Mouse (Mus musculus) left cerebral cortex, adult 2 months (tissue): Measurements from ENCODE around the gene Anks1b. TPM values are rescaled to one million over a fixed set of nuclear protein-coding genes. Genes with fewer than 3 reads are reported as not detected.

Source experiments
- DNase-seq, 2 experiments: peaks; one replicate each; pipeline ENCODE4 v3.0.0; 2021 to 2022; ENCODE audit warnings: low spot score in 2 of 2, mixed read lengths in 1 of 2; ENCODE audit errors: extremely low spot score in 1 of 2
- H3K27ac ChIP-seq: fragments of 200-600 bp; 2 replicates; pipeline ENCODE4 v1.8.1; 2022
- H3K4me3 ChIP-seq: fragments of 200-600 bp; 2 replicates; pipeline ENCODE4 v1.8.1; 2022
- CTCF ChIP-seq: fragments of 200-600 bp; IDR thresholded peaks from 2 replicates; pipeline ENCODE4 v1.8.1; 2022; ENCODE audit warnings: antibody characterized with exemption, mild to moderate bottlenecking, moderate library complexity
- intact Hi-C: fragments of 180-260 bp; cut with DNase I; formaldehyde crosslinking; loops from one replicate; pipeline ENCODE4 v1.15.1; 2025
- total RNA-seq, 2 experiments: library from RNA; stranded (reverse); gene quantifications; 2 replicates each; pipeline ENCODE4 v1.2.3; 2021

The Anks1b gene
- total RNA-seq, 2 experiments from 2014 or later, result 472 to 474 TPM

DNA sequence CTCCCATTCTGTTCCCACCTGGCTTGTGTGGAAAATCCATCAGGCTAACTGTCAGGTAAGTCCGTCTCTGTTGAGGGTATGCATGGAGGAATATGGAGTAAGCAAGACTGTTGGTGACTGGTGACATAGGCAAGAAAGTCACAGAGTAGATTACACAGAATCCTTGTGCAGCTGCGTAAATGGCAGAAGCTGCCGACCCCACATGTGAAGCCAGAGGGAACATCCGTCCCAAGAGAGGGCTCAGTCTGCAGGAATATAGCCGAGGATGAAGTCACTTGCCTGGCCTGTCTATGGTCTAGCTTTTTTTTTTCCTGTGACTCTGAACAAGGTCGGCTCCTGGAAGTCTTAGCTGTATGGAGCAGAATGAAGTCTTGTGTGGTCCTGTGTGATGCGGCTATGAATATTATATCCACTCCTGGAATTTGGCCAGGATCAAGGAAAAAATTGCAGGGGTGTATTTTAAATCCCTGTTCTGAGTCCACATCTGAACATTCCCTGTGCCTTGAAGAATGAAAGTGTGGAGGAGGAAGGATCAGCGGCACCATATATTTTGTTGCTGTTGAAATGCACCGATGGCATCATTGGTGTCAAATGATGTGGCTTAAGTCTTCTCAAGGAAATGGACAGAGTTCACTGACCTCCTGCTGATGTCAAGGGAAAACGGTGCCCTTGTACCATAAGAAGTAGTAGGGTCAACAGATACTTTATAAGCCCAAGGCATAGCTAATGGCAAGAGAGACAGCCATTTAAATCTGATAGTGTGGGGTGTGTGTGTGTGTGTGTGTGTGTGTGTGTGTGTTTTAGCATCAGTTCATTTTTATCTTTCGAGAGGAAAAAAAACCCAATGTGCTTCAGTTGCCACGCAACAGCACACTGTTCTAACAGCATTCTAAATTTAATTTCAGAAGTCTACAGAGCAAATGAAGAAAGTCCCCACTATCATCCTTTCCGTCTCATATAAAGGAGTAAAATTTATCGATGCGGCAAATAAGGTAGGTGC, 1067.5 kb downstream of the Anks1b start:
- H3K27ac ChIP-seq, result peak overlapping the region; percentile 76
- TF ChIP-seq CTCF, result no peak
- DNase-seq, result no peak

DNA sequence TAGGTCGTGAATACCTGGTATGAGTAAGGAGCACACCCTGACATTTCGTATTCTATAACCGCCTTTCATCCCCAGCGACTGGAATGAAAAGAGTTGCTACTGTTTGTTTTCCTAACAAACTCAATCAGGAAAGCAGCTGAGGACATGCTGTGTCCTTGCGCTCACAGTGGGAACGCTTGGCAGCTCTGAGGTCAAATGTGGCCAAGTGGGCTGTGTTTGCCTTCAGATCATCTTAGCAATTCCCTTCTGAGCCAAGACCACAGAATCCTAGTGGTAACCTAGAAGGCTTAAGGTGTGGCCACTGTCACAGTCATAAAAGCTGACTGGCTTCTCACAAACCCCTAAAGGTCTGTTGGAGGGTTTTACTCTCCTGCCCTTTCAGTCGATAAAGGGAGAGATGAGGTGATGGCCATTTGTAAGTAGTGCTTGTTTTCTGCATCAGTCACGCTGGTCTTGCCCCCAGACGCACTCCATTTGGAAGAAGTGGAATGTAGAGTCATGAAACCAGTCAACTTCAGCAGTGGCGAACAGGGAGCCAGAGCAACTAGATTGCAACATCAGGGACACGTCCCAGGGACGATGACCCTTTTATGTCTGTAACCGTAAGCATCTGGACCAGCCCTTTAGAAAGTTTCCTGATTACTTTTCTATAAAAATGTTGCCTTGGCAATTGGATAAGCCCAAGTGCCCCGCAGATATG, 1068.8 kb downstream of the Anks1b start:
- intact Hi-C loops, result no loop called here
- DNase-seq, result no peak
- no peak for TF ChIP-seq CTCF
- Histone ChIP-seq H3K4me3 (no peak overlapping the region), H3K27ac (peak overlapping the region; percentile 76)

More for the DNA sequence above, 1067.5 kb downstream of the Anks1b start:
- intact Hi-C loops, result no loop called here
- no peak overlapping the region for H3K4me3 ChIP-seq

GRCm38 (mm10) chr10:90947043-90947442, 1073.7 kb downstream of the Anks1b start:
- no peak overlapping the region for H3K4me3 ChIP-seq
- no peak for TF ChIP-seq CTCF
- intact Hi-C loops, result no loop called here
- peak overlapping the region; percentile 68 for H3K27ac ChIP-seq
- DNase-seq, result no peak

GRCm38 (mm10) chr10:90947608-90948373, 1074.5 kb downstream of the Anks1b start:
- no peak for TF ChIP-seq CTCF
- DNase-seq, result peak in 1 of 2 experiments; percentile 44
- intact Hi-C loops, result no loop called here
- Histone ChIP-seq H3K4me3 (no peak overlapping the region), H3K27ac (peak overlapping the region; percentile 68)

- H3K27ac ChIP-seq, result peak overlapping the region; percentile 3
- no peak overlapping the region for H3K4me3 ChIP-seq
- no peak for TF ChIP-seq CTCF
- intact Hi-C loops, result no loop called here
- DNase-seq, result no peak
Observed at GRCm38 (mm10) chr10:90953103-90953709, 1079.9 kb downstream of the Anks1b start.

DNA sequence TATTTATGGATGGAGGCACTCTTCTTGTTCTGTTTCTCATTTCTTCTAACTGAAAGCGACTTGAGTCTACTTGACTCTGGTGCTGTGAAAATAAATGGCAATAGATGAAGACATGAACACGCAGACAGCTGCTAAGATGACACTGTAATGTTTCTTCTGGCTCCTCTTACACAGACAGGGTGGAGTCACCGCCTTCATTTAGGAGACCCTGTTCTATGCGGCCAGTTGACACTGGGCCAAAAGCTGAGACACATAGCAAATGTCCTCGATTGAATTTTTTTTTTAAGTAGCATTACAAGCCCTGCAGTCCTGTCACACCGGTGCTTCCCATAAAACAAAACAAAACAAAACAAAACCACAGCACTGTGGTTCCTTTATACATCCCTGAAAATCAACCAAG, 1080.5 kb downstream of the Anks1b start:
- no peak for DNase-seq
- TF ChIP-seq CTCF, result no peak
- Histone ChIP-seq H3K27ac (peak overlapping the region; percentile 3), H3K4me3 (no peak overlapping the region)
- intact Hi-C loops, result no loop called here

DNA sequence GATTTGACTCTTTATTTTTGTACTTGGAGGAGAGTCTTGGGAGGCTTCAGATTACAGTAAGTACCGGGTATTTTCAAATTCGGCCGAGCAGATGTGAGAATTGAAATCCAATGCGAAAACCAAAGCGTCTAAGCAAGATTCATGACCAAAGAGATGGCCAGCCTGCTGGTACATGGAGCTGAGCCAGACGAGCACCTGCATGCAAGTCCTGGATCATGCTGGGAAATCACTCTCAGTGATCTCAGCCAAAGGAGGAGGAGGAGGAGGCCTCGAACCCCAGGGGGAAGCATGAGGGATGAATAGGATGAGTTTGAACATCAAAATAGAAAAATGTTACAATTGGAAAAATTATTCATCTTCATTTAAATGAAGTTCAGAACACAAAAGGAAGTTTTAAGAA, 1087.1 kb downstream of the Anks1b start:
- H3K27ac ChIP-seq, result 0 out of 2 replicates have a peak overlapping the region, but pooled peaks have one; percentile 28
- no peak for TF ChIP-seq CTCF
- no peak overlapping the region for H3K4me3 ChIP-seq
- DNase-seq, result no peak
- intact Hi-C loops, result no loop called here

- H3K27ac ChIP-seq, result peak overlapping the region; percentile 85
- intact Hi-C loops, result no loop called here
- TF ChIP-seq CTCF, result no peak
- no peak for DNase-seq
- H3K4me3 ChIP-seq, result no peak overlapping the region
Observed at GRCm38 (mm10) chr10:90964511-90964910, 1091.2 kb downstream of the Anks1b start.

DNA sequence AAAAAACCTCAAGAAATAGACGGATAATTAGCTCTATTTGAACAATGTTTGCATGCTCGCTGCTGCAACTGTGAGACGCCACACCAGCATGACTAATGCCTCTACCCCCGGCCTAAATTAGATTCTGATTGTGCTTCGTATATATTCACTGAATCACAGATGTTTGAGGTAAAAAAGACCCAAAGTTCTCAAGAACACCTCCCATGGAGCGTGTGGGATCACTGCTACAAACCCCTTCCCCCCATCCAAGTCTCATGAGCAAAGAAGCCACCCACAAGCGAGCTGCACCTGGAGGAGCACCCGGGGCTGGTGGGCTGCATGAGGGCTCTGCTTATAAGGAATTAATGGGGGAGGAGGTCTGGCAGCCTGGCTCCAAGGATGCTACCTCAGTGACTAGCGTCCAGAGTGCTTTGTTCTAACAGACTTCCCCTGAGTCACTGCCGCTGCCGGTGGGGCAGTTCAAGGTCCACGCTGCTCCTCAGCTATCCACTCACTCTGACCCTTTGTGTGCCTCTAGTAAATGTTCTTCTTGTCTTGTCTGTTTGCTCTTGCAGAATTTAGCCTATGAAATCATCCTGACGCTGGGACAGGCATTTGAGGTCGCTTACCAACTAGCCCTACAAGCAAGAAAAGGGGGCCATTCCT, 1092.5 kb downstream of the Anks1b start:
- Histone ChIP-seq H3K4me3 (no peak overlapping the region), H3K27ac (peak overlapping the region; percentile 85)
- intact Hi-C loops, result loop anchor here (2.0 to 5.0 kb wide), 5 partner anchors 35 to 243 kb away; no protein-coding TSS in a partner anchor
- DNase-seq, result peak in 1 of 2 experiments; percentile 52
- TF ChIP-seq CTCF, result no peak

GRCm38 (mm10) chr10:90966821-90967220, 1093.5 kb downstream of the Anks1b start:
- Histone ChIP-seq H3K27ac (peak overlapping the region; percentile 85), H3K4me3 (no peak overlapping the region)
- intact Hi-C loops, result loop anchor here (2.0 to 5.0 kb wide), 5 partner anchors 34 to 245 kb away; no protein-coding TSS in a partner anchor
- no peak; the same call in 1 of the 2 replicates for TF ChIP-seq CTCF
- DNase-seq, result peak; percentile 66 to 79
